Mouse (Mus musculus): Measurements from ENCODE around the gene Bcor. TPM values are rescaled to one million over a fixed set of nuclear protein-coding genes. Genes with fewer than 3 reads are reported as not detected.

The Bcor gene
- polyA plus RNA-seq, 1 experiment from 2014 or later = 27.7 TPM

DNA sequence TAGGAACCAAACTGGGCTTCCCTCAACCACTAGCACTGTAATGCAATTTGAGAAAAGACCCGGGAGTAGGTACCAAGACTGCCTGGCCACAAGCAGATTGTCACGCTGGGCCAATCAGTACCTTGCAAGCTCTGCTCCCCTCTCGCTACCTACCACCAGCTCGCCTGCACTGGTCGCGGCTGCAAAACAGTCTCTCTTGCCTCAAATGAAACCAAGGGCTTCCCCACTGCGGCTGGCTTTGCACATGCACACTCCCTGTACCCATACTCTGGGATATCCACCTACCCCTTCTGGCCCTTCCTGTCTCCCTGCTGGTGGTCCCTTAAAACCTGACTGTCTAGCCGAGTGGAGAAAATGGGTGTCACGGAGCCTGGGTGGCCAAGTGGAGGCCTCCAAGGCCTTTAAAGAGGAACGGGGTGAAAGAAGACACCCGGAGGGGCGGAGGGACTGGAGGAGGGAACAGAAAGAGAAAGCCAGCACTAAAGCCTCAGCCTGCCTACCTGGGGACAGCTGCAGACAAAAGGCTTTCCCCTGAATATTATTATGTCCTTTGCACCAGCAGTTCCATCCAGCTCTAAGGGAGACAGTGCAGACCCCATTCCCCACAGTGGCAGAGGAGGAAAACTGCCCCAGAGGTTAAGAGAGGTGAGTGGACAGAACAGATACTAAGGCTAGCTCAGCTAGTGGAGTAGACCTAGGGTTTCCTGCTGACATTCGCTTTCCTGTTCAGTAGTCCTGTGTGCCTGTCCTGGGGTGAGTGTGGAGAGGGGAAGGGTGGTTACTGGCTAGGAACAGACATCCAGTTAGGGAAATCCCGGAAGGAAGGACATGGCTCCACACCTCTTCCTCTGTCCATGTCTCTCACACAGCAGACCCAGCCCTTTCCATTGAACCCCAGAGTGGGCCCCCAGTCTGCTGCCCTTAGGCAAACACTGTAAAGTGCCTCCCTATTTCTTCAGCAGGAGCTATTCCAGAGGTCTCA lies 30.0 kb downstream of the Bcor start:
- Histone ChIP-seq H3K4me3 (ENCODE audit: low read depth, low read length) (no peak overlapping the region), H3K4me2 (no peak overlapping the region), H3K9me3 (ENCODE audit: control insufficient read depth, low read length) (no peaks in the 10 kb centered on the region), H3K27ac (ENCODE audit: low read depth, low read length) (no peak overlapping the region), H3K9ac (ENCODE audit: low read length) (no peak overlapping the region), H3K4me1 (ENCODE audit: control insufficient read depth, insufficient read depth, low read length) (peaks cover 25% of the 10 kb centered on the region), H3K36me3 (ENCODE audit: control insufficient read depth, insufficient read depth, low read length) (no peaks in the 10 kb centered on the region), H3K27me3 (ENCODE audit: control insufficient read depth, insufficient read depth, low read length) (peaks cover 77% of the 10 kb centered on the region)
- WGBS = 14% methylated on average over 14 of the region's 14 CpGs
- ATAC-seq (ENCODE audit: low FRiP score) (no peak), DNase-seq (ENCODE audit: low spot score, missing footprints) (peak; percentile 88)

DNA sequence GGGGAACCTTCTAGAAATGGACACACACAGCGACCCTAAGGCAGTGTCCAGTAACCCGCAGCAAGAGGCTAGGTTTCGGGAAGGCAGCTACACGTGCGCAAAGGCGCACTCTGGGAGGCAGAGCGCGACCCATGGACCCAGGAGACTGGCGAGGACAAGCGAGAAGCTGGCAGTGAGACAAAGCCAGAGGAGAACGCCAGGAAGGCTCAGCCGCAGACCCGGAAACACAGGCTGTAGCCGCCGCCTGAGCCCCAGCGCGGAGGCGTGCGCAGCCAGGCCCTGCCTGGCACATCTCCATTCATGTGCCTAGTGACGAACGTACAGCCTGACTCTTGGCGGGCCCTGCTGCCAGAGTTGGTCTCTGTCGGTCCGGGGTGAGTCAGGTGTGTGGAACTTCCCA lies 30.9 kb downstream of the Bcor start:
- H3K4me1 ChIP-seq (ENCODE audit: control insufficient read depth, insufficient read depth, low read length) = peaks cover 28% of the 10 kb centered on the region
- H3K4me3 ChIP-seq (ENCODE audit: low read depth, low read length) = no peak overlapping the region

DNA sequence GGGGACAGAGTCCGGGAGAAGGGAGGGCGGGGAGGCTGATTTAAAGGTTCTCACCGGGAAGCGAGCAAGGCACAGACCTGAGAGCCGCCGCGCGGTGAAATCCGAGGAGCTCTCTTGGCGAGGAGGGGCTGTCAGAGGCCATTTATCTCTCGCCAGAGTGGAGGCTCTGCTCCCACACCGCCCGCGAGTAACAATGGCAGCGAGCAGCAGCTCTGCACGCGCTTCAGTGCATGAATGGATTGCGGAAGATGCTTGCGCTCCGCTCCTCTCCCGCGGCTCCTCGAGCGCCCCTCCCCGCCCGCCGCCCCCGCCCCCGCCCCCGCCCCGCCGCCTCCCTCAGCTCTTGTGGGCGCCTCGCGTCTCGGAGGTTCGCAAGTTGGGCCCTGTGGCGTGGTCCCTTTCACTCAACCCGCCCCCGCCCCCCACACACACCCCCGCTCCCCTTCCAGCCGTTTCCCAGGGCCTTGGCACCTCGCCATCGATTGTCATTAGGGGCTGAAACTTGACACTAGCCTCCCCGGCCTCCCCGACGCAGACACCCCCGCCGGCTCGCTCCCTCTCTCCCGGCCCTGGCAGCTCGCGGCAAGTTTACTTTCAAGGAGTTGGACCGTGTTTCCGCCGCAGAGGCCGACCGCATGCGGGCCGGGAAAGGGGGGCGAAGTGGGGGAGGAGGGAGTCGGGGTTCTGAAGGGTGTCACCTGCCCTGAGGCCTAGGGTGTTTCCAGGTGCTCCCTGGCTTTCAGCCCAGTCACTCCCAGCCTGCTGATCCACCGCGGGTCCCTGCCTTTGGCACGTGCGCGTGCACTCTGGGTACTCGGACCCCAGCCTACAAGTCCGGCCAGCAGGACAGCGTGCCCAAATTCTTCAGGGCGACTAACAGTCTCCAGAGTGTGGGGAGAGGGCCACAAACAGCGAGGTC lies 31.7 kb downstream of the Bcor start:
- no peaks in the 10 kb centered on the region for H3K9me3 ChIP-seq (ENCODE audit: control insufficient read depth, low read length)
- peak overlapping the region; percentile 88 for H3K9ac ChIP-seq (ENCODE audit: low read length)
- H3K36me3 ChIP-seq (ENCODE audit: control insufficient read depth, insufficient read depth, low read length) = no peaks in the 10 kb centered on the region
- peaks cover 31% of the 10 kb centered on the region for H3K4me1 ChIP-seq (ENCODE audit: control insufficient read depth, insufficient read depth, low read length)
- WGBS = 3% methylated on average over 40 of the region's 72 CpGs
- H3K27ac ChIP-seq (ENCODE audit: low read depth, low read length) = peak overlapping the region; percentile 79
- ATAC-seq (ENCODE audit: low FRiP score) (peak; percentile 73), DNase-seq (ENCODE audit: low spot score, missing footprints) (peak; percentile 92)
- H3K4me3 ChIP-seq (ENCODE audit: low read depth, low read length) = peak overlapping the region; percentile 57
- H3K27me3 ChIP-seq (ENCODE audit: control insufficient read depth, insufficient read depth, low read length) = peaks cover 63% of the 10 kb centered on the region
- peak overlapping the region; percentile 65 for H3K4me2 ChIP-seq

More for the DNA sequence above, 30.9 kb downstream of the Bcor start:
- Histone ChIP-seq H3K36me3 (ENCODE audit: control insufficient read depth, insufficient read depth, low read length) (no peaks in the 10 kb centered on the region), H3K9me3 (ENCODE audit: control insufficient read depth, low read length) (no peaks in the 10 kb centered on the region), H3K4me2 (peak overlapping the region; percentile 65), H3K27me3 (ENCODE audit: control insufficient read depth, insufficient read depth, low read length) (peaks cover 69% of the 10 kb centered on the region), H3K9ac (ENCODE audit: low read length) (no peak overlapping the region; the same call in 1 of the 2 replicates), H3K27ac (ENCODE audit: low read depth, low read length) (no peak overlapping the region)
- 4% methylated on average over 24 of the region's 24 CpGs for WGBS
- no peak for ATAC-seq (ENCODE audit: low FRiP score)
- DNase-seq (ENCODE audit: low spot score, missing footprints) = peak; percentile 89

DNA sequence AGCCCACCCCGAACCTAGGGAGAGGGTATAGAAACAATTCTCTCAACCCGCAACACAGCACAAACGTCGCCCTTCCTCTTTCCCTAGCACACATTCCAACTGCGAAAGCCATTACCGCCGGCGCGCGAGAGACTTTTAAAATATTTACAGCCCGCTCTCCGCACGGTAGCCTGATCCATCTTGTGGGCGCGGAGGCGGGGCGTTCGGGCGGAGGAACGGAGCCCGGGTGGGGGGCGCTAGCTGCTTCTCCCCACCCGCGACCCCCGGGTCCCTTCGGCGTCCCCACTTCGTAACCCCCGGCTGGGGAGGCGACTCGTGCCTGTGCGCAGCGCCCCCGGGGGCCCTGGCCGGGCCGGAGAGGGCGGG lies 32.4 kb downstream of the Bcor start:
- ATAC-seq (ENCODE audit: low FRiP score) = no peak
- no peak for DNase-seq (ENCODE audit: low spot score, missing footprints)
- Histone ChIP-seq H3K9me3 (ENCODE audit: control insufficient read depth, low read length) (no peaks in the 10 kb centered on the region), H3K36me3 (ENCODE audit: control insufficient read depth, insufficient read depth, low read length) (no peaks in the 10 kb centered on the region), H3K9ac (ENCODE audit: low read length) (peak overlapping the region; percentile 88), H3K4me3 (ENCODE audit: low read depth, low read length) (peak overlapping the region; percentile 57), H3K27ac (ENCODE audit: low read depth, low read length) (peak overlapping the region; percentile 79), H3K27me3 (ENCODE audit: control insufficient read depth, insufficient read depth, low read length) (peaks cover 59% of the 10 kb centered on the region), H3K4me1 (ENCODE audit: control insufficient read depth, insufficient read depth, low read length) (peaks cover 35% of the 10 kb centered on the region), H3K4me2 (peak overlapping the region; percentile 65)
- WGBS = 2% methylated on average over 24 of the region's 37 CpGs

DNA sequence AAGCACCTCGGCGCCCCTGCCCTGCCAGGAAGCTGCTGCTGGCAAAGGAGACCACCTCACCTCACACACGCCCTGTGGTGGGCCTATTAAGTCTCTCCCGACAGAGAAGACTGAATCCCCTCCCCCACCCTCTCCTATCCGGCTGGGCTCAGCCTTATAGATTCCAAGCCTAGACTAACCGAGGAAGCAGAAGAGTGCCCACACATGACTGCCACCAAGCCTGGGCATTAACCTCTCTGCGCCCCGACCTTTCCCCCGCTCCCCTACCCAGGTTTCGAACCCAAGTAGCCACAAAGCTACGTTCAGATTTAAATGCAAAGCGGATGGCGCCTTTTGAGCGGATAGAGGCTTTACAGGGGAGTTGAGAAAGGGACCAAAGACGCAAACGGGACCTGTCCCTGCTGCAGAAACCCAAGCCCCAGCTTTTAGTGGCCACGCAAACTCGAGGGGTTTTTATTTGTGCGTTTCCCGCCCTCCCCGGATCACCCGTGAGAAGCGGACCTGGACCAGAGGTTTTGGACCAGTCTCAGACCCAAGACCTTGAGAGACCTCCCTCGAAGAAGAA lies 33.0 kb downstream of the Bcor start:
- H3K27ac ChIP-seq (ENCODE audit: low read depth, low read length) = no peak overlapping the region
- no peak for ATAC-seq (ENCODE audit: low FRiP score)
- peaks cover 38% of the 10 kb centered on the region for H3K4me1 ChIP-seq (ENCODE audit: control insufficient read depth, insufficient read depth, low read length)
- H3K4me3 ChIP-seq (ENCODE audit: low read depth, low read length) = peak overlapping the region; percentile 57
- H3K36me3 ChIP-seq (ENCODE audit: control insufficient read depth, insufficient read depth, low read length) = no peaks in the 10 kb centered on the region
- H3K9me3 ChIP-seq (ENCODE audit: control insufficient read depth, low read length) = no peaks in the 10 kb centered on the region
- H3K27me3 ChIP-seq (ENCODE audit: control insufficient read depth, insufficient read depth, low read length) = peaks cover 53% of the 10 kb centered on the region
- H3K9ac ChIP-seq (ENCODE audit: low read length) = peak overlapping the region; percentile 88
- WGBS = 5% methylated on average over 23 of the region's 24 CpGs
- peak overlapping the region; percentile 65 for H3K4me2 ChIP-seq
- DNase-seq (ENCODE audit: low spot score, missing footprints) = peak; percentile 92

DNA sequence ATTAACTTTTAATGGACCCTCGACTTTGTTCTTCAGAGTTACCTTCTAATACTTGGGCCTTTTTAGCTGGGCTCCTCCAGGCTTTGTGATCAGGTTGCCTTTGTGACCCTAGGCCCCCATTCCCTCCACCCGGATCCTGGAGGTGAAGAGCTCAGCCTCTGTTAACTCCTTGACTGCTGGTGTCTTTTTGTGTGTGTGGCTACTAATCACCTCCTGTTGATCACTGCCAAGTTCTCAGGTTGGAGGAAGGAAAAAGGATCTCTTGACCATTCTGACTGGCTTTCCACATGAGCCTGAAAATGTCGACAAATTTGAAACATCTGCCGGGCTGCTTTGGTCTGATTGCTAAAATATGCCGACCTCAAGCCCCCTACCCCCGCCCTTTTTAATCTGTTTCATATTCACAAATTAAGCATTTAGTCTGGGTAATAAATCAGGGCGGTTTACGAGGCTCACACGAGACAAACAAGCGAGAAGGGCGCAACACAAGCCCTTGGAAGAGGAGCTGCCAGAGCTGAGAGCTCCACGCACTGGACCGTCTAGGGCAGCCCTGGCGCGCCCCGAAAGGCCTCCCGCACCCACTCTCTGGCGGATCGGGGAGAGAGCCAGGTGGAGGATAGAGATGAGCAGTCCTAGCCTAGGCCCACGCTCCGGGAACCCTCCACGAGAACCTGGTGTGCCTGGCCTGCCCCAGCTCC lies 33.6 kb downstream of the Bcor start:
- Histone ChIP-seq H3K27ac (ENCODE audit: low read depth, low read length) (no peak overlapping the region), H3K4me3 (ENCODE audit: low read depth, low read length) (peak overlapping the region; percentile 57), H3K27me3 (ENCODE audit: control insufficient read depth, insufficient read depth, low read length) (peaks cover 52% of the 10 kb centered on the region), H3K4me1 (ENCODE audit: control insufficient read depth, insufficient read depth, low read length) (peaks cover 38% of the 10 kb centered on the region), H3K36me3 (ENCODE audit: control insufficient read depth, insufficient read depth, low read length) (no peaks in the 10 kb centered on the region), H3K9me3 (ENCODE audit: control insufficient read depth, low read length) (no peaks in the 10 kb centered on the region), H3K4me2 (peak overlapping the region; percentile 65), H3K9ac (ENCODE audit: low read length) (peak overlapping the region; percentile 88)
- ATAC-seq (ENCODE audit: low FRiP score) (no peak), DNase-seq (ENCODE audit: low spot score, missing footprints) (no peak)
- WGBS = 5% methylated on average over 21 of the region's 22 CpGs

DNA sequence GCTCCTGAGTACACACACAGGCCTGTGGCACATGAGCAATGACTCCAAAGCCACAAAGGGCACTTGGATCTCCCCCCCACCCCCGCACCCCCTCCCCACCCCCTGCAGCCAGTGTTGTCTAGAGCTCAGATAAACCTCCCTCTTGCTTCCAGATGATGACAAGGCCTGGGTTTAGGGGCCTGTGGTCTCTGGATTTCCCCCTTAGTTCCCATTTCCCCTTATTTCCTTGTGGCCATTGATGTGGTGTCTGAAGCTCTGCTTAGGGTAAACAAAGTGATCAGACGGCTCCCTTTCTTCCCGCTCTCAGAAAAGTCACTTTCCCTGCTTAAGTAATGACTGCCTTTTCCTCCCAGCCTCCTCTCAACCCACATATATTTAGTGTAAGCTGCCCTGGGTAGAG lies 35.6 kb downstream of the Bcor start:
- Histone ChIP-seq H3K4me1 (ENCODE audit: control insufficient read depth, insufficient read depth, low read length) (peaks cover 38% of the 10 kb centered on the region), H3K27ac (ENCODE audit: low read depth, low read length) (peak overlapping the region; percentile 9; the same call in 1 of the 2 replicates), H3K4me3 (ENCODE audit: low read depth, low read length) (no peak overlapping the region), H3K9ac (ENCODE audit: low read length) (no peak overlapping the region), H3K27me3 (ENCODE audit: control insufficient read depth, insufficient read depth, low read length) (peaks cover 33% of the 10 kb centered on the region), H3K36me3 (ENCODE audit: control insufficient read depth, insufficient read depth, low read length) (no peaks in the 10 kb centered on the region), H3K9me3 (ENCODE audit: control insufficient read depth, low read length) (no peaks in the 10 kb centered on the region), H3K4me2 (no peak overlapping the region)
- ATAC-seq (ENCODE audit: low FRiP score) = no peak
- no peak for DNase-seq (ENCODE audit: low spot score, missing footprints)
- 7% methylated on average over 3 of the region's 3 CpGs for WGBS

DNA sequence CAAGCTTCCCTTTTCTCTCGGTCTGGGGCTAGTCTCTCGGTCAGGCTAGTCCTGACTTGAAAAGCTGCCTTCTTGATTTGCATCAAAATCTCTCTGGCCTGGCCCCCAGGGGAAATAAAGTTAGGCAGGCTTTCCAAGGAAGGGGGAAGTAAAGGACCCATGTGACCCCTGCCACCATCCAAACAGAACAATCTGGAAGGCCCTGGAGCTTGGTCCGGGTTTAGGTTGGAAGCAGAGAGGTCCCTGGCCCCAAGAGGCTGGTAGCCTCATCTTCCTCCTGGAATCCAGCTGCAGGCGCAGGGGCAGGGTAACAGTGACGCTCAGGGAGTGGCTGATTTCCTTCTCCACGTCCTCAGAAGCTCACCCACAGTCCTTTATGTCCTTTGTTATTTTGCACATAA lies 36.5 kb downstream of the Bcor start:
- Histone ChIP-seq H3K4me3 (ENCODE audit: low read depth, low read length) (no peak overlapping the region), H3K4me2 (no peak overlapping the region; the same call in 1 of the 2 replicates), H3K27me3 (ENCODE audit: control insufficient read depth, insufficient read depth, low read length) (peaks cover 24% of the 10 kb centered on the region), H3K9me3 (ENCODE audit: control insufficient read depth, low read length) (no peaks in the 10 kb centered on the region), H3K27ac (ENCODE audit: low read depth, low read length) (peak overlapping the region; percentile 32; the same call in 1 of the 2 replicates), H3K4me1 (ENCODE audit: control insufficient read depth, insufficient read depth, low read length) (peaks cover 32% of the 10 kb centered on the region), H3K36me3 (ENCODE audit: control insufficient read depth, insufficient read depth, low read length) (no peaks in the 10 kb centered on the region), H3K9ac (ENCODE audit: low read length) (no peak overlapping the region)
- WGBS = 5% methylated on average over 6 of the region's 6 CpGs
- DNase-seq (ENCODE audit: low spot score, missing footprints) = peak; percentile 90
- ATAC-seq (ENCODE audit: low FRiP score) = no peak
